Mouse (Mus musculus) MEL (cell line): Measurements from ENCODE around the gene Exoc4.

Experiments used
- CTCF ChIP-seq, 3 experiments: IDR thresholded peaks in 2 of 3; conservative IDR thresholded peaks in 1 of 3; 2 replicates each; pipeline ENCODE4 v1.5.1; 2011 to 2012; ENCODE audit warnings: low read length in 3 of 3, low read depth in 2 of 3, mild to moderate bottlenecking in 2 of 3, improper control_type of control experiment in 1 of 3, inconsistent platforms in 1 of 3, mixed read lengths in 1 of 3, moderate library complexity in 1 of 3; ENCODE audit not compliant: control insufficient read depth in 1 of 3, insufficient read depth in 1 of 3, poor library complexity in 1 of 3, severe bottlenecking in 1 of 3
- EP300 ChIP-seq, 2 experiments: IDR thresholded peaks; 2 replicates each; pipeline ENCODE4 v1.6.1; 2011; ENCODE audit warnings: improper control_type of control experiment in 2 of 2, low read length in 2 of 2, low read depth in 1 of 2, mild to moderate bottlenecking in 1 of 2
- NELFE ChIP-seq: IDR thresholded peaks from 2 replicates; pipeline ENCODE4 v1.6.1; 2011; ENCODE audit warnings: low read depth, low read length, improper control_type of control experiment
- TAL1 ChIP-seq: IDR thresholded peaks from 2 replicates; pipeline ENCODE4 v1.6.1; 2012; ENCODE audit warnings: mild to moderate bottlenecking, inconsistent platforms, low read length, moderate library complexity, mixed read lengths
- TCF12 ChIP-seq: IDR thresholded peaks from 2 replicates; pipeline ENCODE4 v1.6.1; 2014; ENCODE audit warnings: low read depth, mild to moderate bottlenecking, inconsistent platforms, low read length, improper control_type of control experiment, moderate library complexity
- ZC3H11A ChIP-seq: IDR thresholded peaks from 2 replicates; pipeline ENCODE4 v1.6.1; 2012; ENCODE audit warnings: low read depth, mild to moderate bottlenecking, inconsistent platforms, low read length, improper control_type of control experiment

- TF ChIP-seq CTCF (IDR thresholded peaks at IDR 0.05 in 2 of 3, conservative IDR thresholded peaks at IDR 0.05 in 1 of 3; ENCODE audit: control insufficient read depth in 1 of 3, insufficient read depth in 1 of 3, low read depth in 2 of 3, low read length in 3 of 3, poor library complexity in 1 of 3, severe bottlenecking in 1 of 3) = no peak
- TF ChIP-seq TAL1 = no peak
- no peak for TF ChIP-seq EP300 (IDR thresholded peaks at IDR 0.05; ENCODE audit: low read depth in 1 of 2, low read length in 2 of 2)
- no peak for TF ChIP-seq ZC3H11A
- no peak for TF ChIP-seq TCF12
- no peak for TF ChIP-seq NELFE
These were observed 254.5 kb downstream of the Exoc4 start for GRCm38 (mm10) chr6:33503381-33503780.
